Mouse (Mus musculus) right cerebral cortex, postnatal 25 days (tissue): ENCODE data around the gene Olfr62.
A peak's percentile ranks its signal among the peaks of the same experiment; 100 is the strongest.

ENCODE experiments used
- DNase-seq: peaks from one replicate; pipeline ENCODE4 v3.0.0; 2022

Olfr62 gene

DNA sequence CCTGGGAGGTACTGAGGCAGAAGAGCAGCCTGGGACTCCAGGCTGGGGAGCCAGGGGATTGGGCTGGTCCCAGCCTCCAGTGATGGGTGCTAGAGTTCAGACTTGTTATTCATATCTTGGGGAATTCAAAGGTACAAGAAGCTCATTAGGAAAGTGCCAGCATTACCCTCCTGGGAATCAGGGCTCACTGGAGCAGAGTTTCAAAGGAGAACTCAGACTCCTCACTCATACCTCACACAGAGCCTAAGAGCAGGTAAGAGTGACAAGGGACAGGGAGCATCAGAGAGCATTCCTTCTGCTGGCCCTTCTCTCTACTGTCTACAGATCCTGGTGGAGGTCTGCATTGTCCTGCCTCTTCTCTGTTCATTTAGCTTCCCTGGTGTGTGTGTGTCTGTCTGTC is at the start of gene Olfr62:
Olfr62 (plus strand) TSS at position 301 of the 400 bp plus-strand sequence.
- DNase-seq = no peak

DNA sequence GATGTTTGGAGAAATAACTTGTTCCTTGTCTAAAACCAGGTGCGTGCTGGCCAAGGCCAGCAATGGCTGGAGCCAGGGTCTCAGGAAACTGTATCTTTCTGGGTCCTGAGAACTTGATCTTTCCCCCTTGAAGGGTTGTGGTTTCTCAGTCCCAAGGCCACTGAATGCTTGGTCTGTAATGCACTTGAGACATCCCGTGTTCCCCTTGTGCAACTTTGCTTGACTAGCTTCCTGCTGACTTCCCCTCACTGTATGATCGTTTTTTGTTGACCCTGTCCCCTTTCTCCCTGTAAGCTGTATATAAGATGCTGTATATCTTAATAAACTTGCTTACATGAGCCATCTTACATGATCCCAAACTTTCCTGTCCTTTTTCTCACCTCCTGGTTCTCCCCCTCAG is 48.9 kb upstream of the Olfr62 start:
- DNase-seq = no peak

DNA sequence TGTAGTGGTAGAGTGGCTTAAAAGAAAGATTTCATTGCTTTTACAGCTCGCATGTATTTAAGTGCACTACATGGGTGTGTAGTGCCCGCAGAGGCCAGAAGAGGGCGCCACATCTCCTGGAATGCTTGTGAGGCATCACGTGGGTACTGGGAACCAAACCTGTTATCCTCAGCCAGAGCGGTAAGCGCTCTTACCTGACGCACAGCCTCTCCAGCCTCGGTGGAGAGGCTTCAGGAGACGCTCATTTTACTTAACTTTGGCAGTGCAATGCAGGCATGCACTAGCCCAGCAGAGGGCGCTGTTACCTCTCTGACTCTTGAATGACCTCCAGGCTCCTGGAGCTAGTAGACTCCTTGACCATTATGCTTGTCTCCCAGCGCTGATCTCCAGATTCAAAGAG is 46.1 kb upstream of the Olfr62 start:
- no peak for DNase-seq

DNA sequence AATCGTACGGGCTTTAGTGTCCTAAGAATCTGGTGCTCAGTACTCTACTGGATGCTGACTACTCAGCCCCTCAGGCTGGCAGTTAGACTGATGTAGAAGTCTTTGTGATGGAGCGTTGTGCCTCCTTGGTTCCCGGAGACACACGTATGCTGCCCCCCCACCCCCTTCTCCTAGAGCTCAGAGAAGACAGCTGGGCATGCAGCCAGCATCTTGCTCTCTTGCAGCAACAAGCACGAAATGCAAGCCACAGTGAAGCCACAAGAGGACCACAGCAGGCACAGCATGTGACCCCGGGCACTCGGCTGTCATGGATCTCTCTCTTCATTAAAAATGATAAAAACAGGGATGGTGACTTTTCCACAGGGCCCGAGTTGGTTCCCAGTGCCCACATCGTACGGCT is 43.3 kb upstream of the Olfr62 start:
- no peak for DNase-seq

DNA sequence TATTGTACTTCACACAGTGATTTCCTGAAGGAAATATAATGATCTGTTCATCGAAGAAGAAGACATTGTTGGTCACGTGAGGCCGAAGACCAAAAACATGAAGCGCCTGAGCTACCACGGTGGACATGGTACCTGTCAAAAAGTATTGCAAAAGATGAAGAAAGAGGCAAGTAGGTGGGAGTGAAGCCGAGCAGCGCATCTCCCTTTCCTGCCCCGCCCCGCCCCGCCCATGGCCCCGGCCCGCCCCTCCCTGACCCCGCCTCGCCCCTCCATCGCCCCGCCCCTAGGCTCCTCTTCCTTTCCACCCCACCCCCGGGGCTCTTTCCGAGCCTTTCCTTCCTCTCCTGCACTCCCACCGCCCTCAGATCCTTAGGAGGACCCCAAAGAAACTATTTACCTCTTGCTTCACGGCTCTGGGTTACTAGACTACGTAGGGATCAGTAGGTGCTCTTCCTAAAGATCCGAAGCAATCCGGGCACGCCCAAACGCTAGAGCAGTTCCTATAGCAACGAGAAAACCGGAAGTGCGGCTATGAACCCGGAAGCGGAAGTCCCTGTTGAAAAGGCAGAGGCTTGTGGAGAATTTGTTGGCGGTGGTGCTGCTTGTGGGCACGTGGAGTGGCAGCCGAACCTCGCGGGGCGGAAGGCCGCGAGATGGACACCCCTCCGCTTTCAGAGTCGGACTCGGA is 38.3 kb upstream of the Olfr62 start, which contains the start of the genes Cfap57 and Ebna1bp2:
Cfap57 (minus strand) TSS at position 499 of the 688 bp plus-strand sequence.
Ebna1bp2 (plus strand) TSS at position 521 of the 688 bp plus-strand sequence.
- peak; percentile 89 for DNase-seq

DNA sequence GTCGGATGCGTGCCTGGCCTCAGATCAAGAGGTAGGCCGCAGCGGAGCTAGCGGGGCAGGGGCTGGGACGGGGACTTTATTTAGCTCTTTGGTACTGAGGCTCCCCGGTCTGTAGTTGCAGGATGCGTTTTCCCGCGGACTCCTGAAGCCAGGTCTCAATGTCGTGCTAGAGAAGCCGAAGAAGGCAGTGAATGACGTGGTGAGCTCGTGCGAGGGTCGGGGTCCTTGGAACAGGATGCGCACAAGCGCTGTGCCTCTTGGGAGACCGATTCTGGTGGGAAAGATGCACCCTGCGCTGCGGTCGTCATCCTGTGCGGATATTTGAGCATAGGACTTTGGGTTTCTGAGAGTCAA is 37.8 kb upstream of the Olfr62 start:
- no peak for DNase-seq

DNA sequence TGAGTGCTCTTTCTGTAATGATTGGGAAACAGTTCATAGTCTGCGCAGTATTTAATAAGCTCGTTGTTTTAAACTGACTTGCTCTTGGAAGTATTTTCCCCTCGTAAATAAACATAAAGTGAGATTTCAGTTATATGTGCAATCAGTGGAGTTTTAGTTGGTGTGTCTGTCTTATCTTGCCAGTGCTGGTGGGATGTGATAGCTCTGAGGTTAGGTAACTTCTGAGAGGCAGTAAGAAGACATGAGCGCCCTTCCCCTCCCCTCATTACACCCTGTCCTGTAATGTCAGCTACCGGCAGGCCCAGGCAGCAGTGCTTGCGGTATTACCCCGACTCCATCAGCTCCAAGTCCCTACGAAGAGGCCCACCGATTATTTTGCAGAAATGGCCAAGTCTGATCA is 37.0 kb upstream of the Olfr62 start:
- no peak for DNase-seq

DNA sequence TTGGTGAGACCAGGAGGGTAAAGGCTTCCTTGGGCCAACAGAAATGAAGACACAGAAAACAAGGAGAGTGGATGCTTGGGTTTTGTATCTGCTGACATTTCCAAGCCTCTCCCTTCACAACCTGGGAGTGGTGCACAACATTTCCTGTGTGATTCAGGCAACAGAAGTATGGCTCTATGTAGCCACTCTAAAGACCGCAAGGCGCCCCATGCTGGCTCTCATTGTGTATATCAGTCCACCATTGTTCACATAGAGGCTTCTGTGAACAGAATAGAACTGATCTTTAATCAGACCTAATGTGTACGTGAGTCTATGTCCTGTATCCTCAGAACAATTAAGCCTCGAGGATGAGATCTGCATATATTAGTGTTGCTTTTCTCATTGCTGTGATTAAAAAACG is 28.5 kb upstream of the Olfr62 start:
- DNase-seq = no peak

DNA sequence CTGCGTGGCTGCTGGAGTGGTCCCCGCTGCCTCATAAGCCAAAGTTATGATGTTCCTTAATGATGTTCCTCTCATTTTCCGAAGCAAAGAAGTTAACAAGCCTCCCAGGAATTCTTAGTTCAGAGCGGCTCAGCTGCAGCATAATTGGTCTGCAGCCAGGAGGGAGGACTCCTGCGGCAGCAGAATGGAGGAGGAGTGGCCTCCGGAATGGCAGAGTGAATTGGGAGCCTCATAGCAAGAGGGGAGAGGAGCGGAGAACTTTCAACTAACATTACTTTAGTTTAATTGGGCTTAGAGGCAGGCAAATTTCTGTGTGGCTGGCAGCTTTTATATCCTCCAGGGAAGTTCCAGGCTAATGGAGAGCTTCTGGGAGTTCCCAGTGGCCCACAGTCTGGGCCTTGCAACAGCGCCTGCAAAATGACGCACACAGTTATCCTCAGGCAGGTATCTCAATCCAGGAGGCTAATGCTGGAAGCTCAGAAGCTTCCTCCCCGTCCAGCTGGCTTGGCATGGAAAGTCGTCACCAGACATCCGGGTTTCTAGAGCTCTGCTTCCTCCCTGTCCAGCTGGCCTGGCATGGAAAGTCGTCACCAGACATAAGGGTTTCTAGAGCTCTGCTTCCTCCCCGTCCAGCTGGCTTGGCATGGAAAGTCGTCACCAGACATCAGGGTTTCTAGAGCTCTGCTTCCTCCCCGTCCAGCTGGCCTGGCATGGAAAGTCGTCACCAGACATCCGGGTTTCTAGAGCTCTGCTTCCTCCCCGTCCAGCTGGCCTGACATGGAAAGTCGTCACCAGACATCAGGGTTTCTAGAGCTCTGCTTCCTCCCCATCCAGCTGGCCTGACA is 16.2 kb upstream of the Olfr62 start:
- peak; percentile 11 for DNase-seq

DNA sequence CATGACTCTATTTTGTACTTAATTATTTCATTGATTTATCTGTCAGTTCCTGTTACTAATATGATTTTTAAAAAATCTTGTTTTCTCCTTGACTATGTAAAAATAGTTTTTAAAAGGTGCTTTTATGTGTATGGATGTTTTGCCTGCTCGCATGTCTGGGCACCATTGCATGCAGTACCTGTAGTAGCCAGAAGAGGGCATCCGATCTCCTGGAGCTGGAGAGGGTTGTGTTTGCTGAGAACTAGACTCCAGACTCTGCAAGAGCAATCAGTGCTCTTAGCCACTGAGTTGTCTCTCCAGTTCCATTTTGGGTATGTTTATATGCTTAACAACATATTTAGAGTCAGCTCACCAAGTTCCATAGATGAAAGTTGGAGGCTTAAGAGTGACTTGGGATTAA is 13.5 kb upstream of the Olfr62 start:
- peak; percentile 34 for DNase-seq

DNA sequence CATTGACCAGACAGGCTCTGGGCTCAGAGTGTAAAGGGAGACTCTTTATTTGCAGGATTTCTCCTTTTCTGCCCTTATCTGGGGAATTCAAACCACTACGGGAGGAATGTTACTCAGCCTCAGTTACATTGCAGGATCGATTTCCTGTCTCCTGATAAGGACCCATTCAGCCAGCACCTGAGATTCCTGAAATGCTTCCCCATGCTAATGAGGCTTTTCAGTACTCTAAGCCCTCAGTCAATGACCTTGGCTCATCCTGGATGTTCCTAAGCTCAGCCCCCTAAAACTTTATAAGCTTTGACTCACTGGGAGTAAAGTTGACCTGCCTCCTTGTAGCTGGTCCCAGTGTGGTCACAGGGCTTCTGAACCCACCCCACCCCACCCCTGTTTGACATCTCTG is 28.3 kb downstream of the Olfr62 start:
- no peak for DNase-seq

DNA sequence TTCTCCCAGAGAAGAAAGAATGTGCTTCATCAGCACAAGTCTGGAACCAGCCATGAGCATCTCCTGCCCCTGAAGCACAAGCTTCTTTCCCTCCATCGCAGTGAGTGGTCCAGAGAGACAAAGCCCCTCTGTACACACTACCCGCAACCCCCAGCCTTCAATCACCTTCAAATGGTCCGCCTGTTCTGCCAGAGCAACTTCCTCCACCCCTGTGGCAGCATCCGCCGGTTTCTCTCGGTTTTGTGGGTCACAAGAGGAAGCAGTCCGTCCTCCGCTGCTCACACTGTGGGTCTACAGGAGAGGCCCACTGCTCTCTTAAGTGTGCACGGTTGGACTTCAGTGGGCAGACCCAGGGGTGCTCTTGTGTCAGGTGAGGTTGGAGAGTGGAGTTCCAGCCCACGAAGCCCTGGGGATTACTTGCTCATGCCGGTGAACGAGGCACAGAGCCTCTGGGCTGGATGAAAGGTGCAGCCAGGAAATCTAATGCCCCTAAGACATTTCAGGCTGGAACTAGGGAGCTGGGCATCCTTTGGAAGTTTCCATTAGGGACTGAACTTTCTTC is 33.7 kb downstream of the Olfr62 start, which contains the start of gene Olfr1342:
Olfr1342 (minus strand) TSS at position 345 of the 562 bp plus-strand sequence.
- DNase-seq = no peak

DNA sequence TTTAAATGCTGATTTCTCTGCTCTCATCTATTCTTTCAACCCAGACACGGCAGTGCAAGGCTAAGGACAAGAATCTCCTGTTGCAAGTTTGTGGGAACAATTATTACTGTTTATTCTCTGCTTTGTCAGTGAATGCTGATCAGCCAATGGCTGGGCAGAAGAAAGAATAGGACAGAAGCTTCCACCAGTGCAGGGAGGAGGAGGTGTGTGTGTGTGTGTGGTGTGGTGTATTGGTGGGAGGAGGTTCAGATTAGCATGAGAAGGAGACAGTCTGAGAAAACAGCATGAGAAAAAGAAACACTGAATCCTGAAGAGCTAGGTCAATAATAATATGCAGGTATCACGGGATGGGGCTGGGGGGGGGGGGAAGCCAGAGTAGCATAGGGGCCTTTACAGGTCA is 35.1 kb downstream of the Olfr62 start:
- DNase-seq = no peak

DNA sequence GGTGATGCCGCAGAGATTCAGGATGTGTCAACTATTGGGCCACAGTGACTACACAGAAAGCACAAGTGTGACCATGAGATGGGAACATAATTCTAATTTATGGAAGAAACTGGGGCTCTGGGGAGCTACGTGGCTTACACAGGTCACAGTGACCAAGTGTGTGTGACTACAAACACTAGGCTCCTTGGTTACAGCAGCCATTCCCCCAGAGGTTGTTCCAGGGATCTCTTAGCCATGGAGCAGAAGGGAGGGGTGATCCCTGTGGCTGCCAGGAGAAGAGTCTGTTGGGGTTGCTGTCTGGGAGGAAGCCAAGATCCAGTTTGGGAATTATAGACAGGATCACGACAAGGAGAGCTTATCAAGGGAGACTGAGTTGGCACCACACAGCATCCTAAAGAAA is 44.5 kb downstream of the Olfr62 start, which contains the start of gene Olfr1341:
Olfr1341 (plus strand) TSS at position 301 of the 400 bp plus-strand sequence.
- DNase-seq = no peak

DNA sequence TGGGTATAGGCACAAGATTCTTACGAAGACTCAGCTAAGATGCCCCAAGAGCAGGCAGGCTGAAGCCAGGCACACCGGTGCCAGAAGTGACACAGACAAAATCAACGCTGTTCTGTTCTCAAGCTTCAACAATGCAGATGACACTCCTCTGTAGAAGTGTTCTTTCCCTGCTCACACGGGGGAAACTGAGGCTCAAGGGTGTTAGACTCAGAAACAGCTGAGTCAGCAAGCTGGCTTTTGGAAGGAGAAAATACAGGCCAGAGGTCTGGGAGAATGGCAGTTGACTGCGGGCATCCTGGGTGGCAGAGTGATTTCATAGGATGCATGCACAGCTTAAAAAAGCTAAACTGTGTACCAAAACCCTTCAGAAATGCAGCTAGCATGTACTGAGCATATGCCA is 49.3 kb downstream of the Olfr62 start:
- no peak for DNase-seq

DNA sequence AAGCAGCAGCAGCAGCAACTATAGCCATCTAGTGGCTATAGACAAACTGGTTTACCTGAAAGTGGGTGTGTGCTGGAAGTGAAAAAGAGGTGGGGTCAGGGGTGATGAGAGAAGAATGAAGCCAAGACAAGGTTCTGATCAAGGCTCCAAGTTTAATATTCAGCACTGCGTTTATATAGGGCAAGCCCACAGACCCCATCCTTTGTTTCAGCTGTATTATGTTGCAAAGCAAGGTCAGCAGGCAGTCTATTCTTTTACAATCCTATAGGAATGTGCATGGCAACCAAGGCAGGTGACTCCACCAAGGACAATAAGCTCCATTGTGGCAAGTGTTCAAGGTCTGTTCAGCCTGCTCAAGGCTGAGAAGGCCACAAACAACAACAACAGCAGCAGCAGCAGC is 52.9 kb downstream of the Olfr62 start:
- DNase-seq = no peak
